Mouse (Mus musculus): ENCODE data around the gene Efemp2. TPM values are rescaled to one million over a fixed set of nuclear protein-coding genes. Genes with fewer than 3 reads are reported as not detected.
"Not testable (repeated sequence)": the region's sequence is repeated elsewhere in the genome, so short reads cannot be mapped to it uniquely, and the experiment has no call there.

Gene Efemp2
- polyA plus RNA-seq, 1 experiment = 0.04 TPM

GRCm38 (mm10) chr19:5490313-5490897 lies 16.7 kb downstream of the Efemp2 start, which contains the start of gene Cfl1:
Gene Cfl1 (plus strand): TSS chr19:5490455.
- TF ChIP-seq GATA1 (IDR thresholded peaks at IDR 0.05; ENCODE audit: low read length) = no peak
- TF ChIP-seq TAL1 (IDR thresholded peaks at IDR 0.05; ENCODE audit: low read length) = no peak
- H3K36me3 ChIP-seq (ENCODE audit: control insufficient read depth) = peaks cover 52% of the 10 kb centered on the region
- peak within 1 kb of the TSS; percentile 99 for H3K4me3 ChIP-seq (replicated peaks)
- no peaks in the 10 kb centered on the region for H3K9me3 ChIP-seq (ENCODE audit: control insufficient read depth, low read length)
- H3K4me1 ChIP-seq (ENCODE audit: control insufficient read depth) = peaks cover 74% of the 10 kb centered on the region
- H3K27me3 ChIP-seq (ENCODE audit: control insufficient read depth) = no peaks in the 10 kb centered on the region

GRCm38 (mm10) chr19:5490898-5491708 lies 17.3 kb downstream of the Efemp2 start:
- H3K4me3 ChIP-seq (replicated peaks) = peak overlapping the region; percentile 99
- no peaks in the 10 kb centered on the region for H3K9me3 ChIP-seq (ENCODE audit: control insufficient read depth, low read length)
- no peaks in the 10 kb centered on the region for H3K27me3 ChIP-seq (ENCODE audit: control insufficient read depth)
- H3K36me3 ChIP-seq (ENCODE audit: control insufficient read depth) = peaks cover 52% of the 10 kb centered on the region
- TF ChIP-seq TAL1 (IDR thresholded peaks at IDR 0.05; ENCODE audit: low read length) = no peak
- no peak for TF ChIP-seq GATA1 (IDR thresholded peaks at IDR 0.05; ENCODE audit: low read length)
- peaks cover 70% of the 10 kb centered on the region for H3K4me1 ChIP-seq (ENCODE audit: control insufficient read depth)

GRCm38 (mm10) chr19:5492641-5493040 lies 18.9 kb downstream of the Efemp2 start:
- H3K4me1 ChIP-seq (ENCODE audit: control insufficient read depth) = peaks cover 55% of the 10 kb centered on the region
- H3K27me3 ChIP-seq (ENCODE audit: control insufficient read depth) = no peaks in the 10 kb centered on the region
- no peak for TF ChIP-seq TAL1 (IDR thresholded peaks at IDR 0.05; ENCODE audit: low read length)
- no peak for TF ChIP-seq GATA1 (IDR thresholded peaks at IDR 0.05; ENCODE audit: low read length)
- H3K36me3 ChIP-seq (ENCODE audit: control insufficient read depth) = peaks cover 59% of the 10 kb centered on the region
- H3K9me3 ChIP-seq (ENCODE audit: control insufficient read depth, low read length) = no peaks in the 10 kb centered on the region
- no peak overlapping the region for H3K4me3 ChIP-seq (replicated peaks)

- Histone ChIP-seq H3K4me1 (ENCODE audit: control insufficient read depth) (peaks cover 48% of the 10 kb centered on the region), H3K36me3 (ENCODE audit: control insufficient read depth) (peaks cover 66% of the 10 kb centered on the region)
- H3K27me3 ChIP-seq (ENCODE audit: control insufficient read depth); H3K4me3 ChIP-seq (replicated peaks); H3K9me3 ChIP-seq (ENCODE audit: control insufficient read depth, low read length): not testable (repeated sequence)
These were observed 19.6 kb downstream of the Efemp2 start for GRCm38 (mm10) chr19:5493301-5493721.

GRCm38 (mm10) chr19:5494314-5494713 lies 20.6 kb downstream of the Efemp2 start:
- TF ChIP-seq GATA1 (IDR thresholded peaks at IDR 0.05; ENCODE audit: low read length) = no peak
- no peak for TF ChIP-seq TAL1 (IDR thresholded peaks at IDR 0.05; ENCODE audit: low read length)
- no peak overlapping the region for H3K4me3 ChIP-seq (replicated peaks)
- no peaks in the 10 kb centered on the region for H3K27me3 ChIP-seq (ENCODE audit: control insufficient read depth)
- peaks cover 73% of the 10 kb centered on the region for H3K36me3 ChIP-seq (ENCODE audit: control insufficient read depth)
- no peaks in the 10 kb centered on the region for H3K9me3 ChIP-seq (ENCODE audit: control insufficient read depth, low read length)
- peaks cover 38% of the 10 kb centered on the region for H3K4me1 ChIP-seq (ENCODE audit: control insufficient read depth)

GRCm38 (mm10) chr19:5495353-5496051 lies 21.7 kb downstream of the Efemp2 start:
- Histone ChIP-seq H3K27me3 (ENCODE audit: control insufficient read depth) (no peaks in the 10 kb centered on the region), H3K9me3 (ENCODE audit: control insufficient read depth, low read length) (no peaks in the 10 kb centered on the region), H3K4me3 (replicated peaks) (no peak overlapping the region), H3K4me1 (ENCODE audit: control insufficient read depth) (peaks cover 28% of the 10 kb centered on the region), H3K36me3 (ENCODE audit: control insufficient read depth) (peaks cover 76% of the 10 kb centered on the region)
- no peak for TF ChIP-seq TAL1 (IDR thresholded peaks at IDR 0.05; ENCODE audit: low read length)
- no peak for TF ChIP-seq GATA1 (IDR thresholded peaks at IDR 0.05; ENCODE audit: low read length)

- Histone ChIP-seq H3K4me1 (ENCODE audit: control insufficient read depth) (peaks cover 23% of the 10 kb centered on the region), H3K36me3 (ENCODE audit: control insufficient read depth) (peaks cover 76% of the 10 kb centered on the region), H3K9me3 (ENCODE audit: control insufficient read depth, low read length) (no peaks in the 10 kb centered on the region), H3K4me3 (replicated peaks) (no peak overlapping the region), H3K27me3 (ENCODE audit: control insufficient read depth) (no peaks in the 10 kb centered on the region)
- no peak for TF ChIP-seq GATA1 (IDR thresholded peaks at IDR 0.05; ENCODE audit: low read length)
- TF ChIP-seq TAL1 (IDR thresholded peaks at IDR 0.05; ENCODE audit: low read length) = no peak
These were observed 22.3 kb downstream of the Efemp2 start for GRCm38 (mm10) chr19:5496052-5496370.

- Histone ChIP-seq H3K9me3 (ENCODE audit: control insufficient read depth, low read length) (0 out of 2 replicates have a peak, but pooled peaks cover 4% of the 10 kb centered on the region), H3K36me3 (ENCODE audit: control insufficient read depth) (peaks cover 63% of the 10 kb centered on the region)
These were observed 26.6 kb downstream of the Efemp2 start for GRCm38 (mm10) chr19:5500330-5500875.

GRCm38 (mm10) chr19:5503687-5504086 lies 29.9 kb downstream of the Efemp2 start, which contains the start of gene 1700020D05Rik:
Gene 1700020D05Rik (minus strand): TSS chr19:5503787.
- peaks cover 13% of the 10 kb centered on the region for H3K4me1 ChIP-seq (ENCODE audit: control insufficient read depth)
- TF ChIP-seq TAL1 (IDR thresholded peaks at IDR 0.05; ENCODE audit: low read length) = no peak
- no peak for TF ChIP-seq GATA1 (IDR thresholded peaks at IDR 0.05; ENCODE audit: low read length)

More at GRCm38 (mm10) chr19:5500330-5500875, 26.6 kb downstream of the Efemp2 start:
- TF ChIP-seq GATA1 (IDR thresholded peaks at IDR 0.05; ENCODE audit: low read length) (no peak), TAL1 (IDR thresholded peaks at IDR 0.05; ENCODE audit: low read length) (no peak)
- H3K4me3 ChIP-seq (replicated peaks) = no peak overlapping the region
- H3K27me3 ChIP-seq (ENCODE audit: control insufficient read depth) = no peaks in the 10 kb centered on the region
- H3K4me1 ChIP-seq (ENCODE audit: control insufficient read depth) = peaks cover under 1% of the 10 kb centered on the region

More at GRCm38 (mm10) chr19:5503687-5504086, 29.9 kb downstream of the Efemp2 start, which contains the start of gene 1700020D05Rik:
- Histone ChIP-seq H3K9me3 (ENCODE audit: control insufficient read depth, low read length) (0 out of 2 replicates have a peak, but pooled peaks cover 4% of the 10 kb centered on the region), H3K27me3 (ENCODE audit: control insufficient read depth) (no peaks in the 10 kb centered on the region), H3K36me3 (ENCODE audit: control insufficient read depth) (peaks cover 33% of the 10 kb centered on the region), H3K4me3 (replicated peaks) (no peak within 1 kb of the TSS)

All from erythroblast, embryonic 14.5 days (primary cell).